Mouse (Mus musculus) yolk sac, embryonic 10.5 days (tissue): ENCODE measurements around the gene Tbcb.
A peak's percentile ranks its signal among the peaks of the same experiment; 100 is the strongest.
"Not testable (repeated sequence)": the region's sequence is repeated elsewhere in the genome, so short reads cannot be mapped to it uniquely, and the experiment has no call there.

Experiments used
- DNase-seq: peaks from one replicate; pipeline ENCODE4 v3.0.0-alpha.2; 2017; ENCODE audit warnings: low spot score

The Tbcb gene

GRCm38 (mm10) chr7:30231669-30232454 is at the start of gene Tbcb, which contains the start of gene Polr2i:
Tbcb (minus strand) TSS chr7:30232272.
Polr2i (plus strand) TSS chr7:30231948.
- peak; percentile 98 for DNase-seq

- DNase-seq, result no peak
These were observed 49.5 kb upstream of the Tbcb start for GRCm38 (mm10) chr7:30281522-30281921.

GRCm38 (mm10) chr7:30280670-30281138 is 48.6 kb upstream of the Tbcb start:
- peak; percentile 89 for DNase-seq

GRCm38 (mm10) chr7:30279951-30280669 is 48.0 kb upstream of the Tbcb start, which contains the start of the genes Thap8 and Wdr62:
Thap8 (plus strand) TSS chr7:30280094.
Wdr62 (minus strand) TSS chr7:30280419.
- peak; percentile 96 for DNase-seq

- no peak for DNase-seq
These were observed 47.5 kb upstream of the Tbcb start for GRCm38 (mm10) chr7:30279536-30279935.

- no peak for DNase-seq
These were observed 46.8 kb upstream of the Tbcb start for GRCm38 (mm10) chr7:30278911-30279310.

- DNase-seq, result no peak
These were observed 42.3 kb upstream of the Tbcb start for GRCm38 (mm10) chr7:30274383-30274782.

GRCm38 (mm10) chr7:30269641-30270040 is 37.6 kb upstream of the Tbcb start:
- no peak for DNase-seq

- no peak for DNase-seq
These were observed 34.7 kb upstream of the Tbcb start for GRCm38 (mm10) chr7:30266780-30267179.

- DNase-seq, result no peak
These were observed 33.9 kb upstream of the Tbcb start for GRCm38 (mm10) chr7:30265935-30266334.

- no peak for DNase-seq
These were observed 33.5 kb upstream of the Tbcb start for GRCm38 (mm10) chr7:30265531-30265930.

GRCm38 (mm10) chr7:30265041-30265440 is 33.0 kb upstream of the Tbcb start:
- peak; percentile 44 for DNase-seq

GRCm38 (mm10) chr7:30251956-30252954 is 20.2 kb upstream of the Tbcb start:
- no peak for DNase-seq

GRCm38 (mm10) chr7:30237374-30237773 is 5.3 kb upstream of the Tbcb start:
- not testable (repeated sequence) for DNase-seq

GRCm38 (mm10) chr7:30235625-30236024 is 3.6 kb upstream of the Tbcb start, which contains the start of gene Ovol3:
Ovol3 (minus strand) TSS chr7:30235725.
- no peak for DNase-seq

GRCm38 (mm10) chr7:30235091-30235490 is 3.0 kb upstream of the Tbcb start:
- no peak for DNase-seq

GRCm38 (mm10) chr7:30234276-30234858 is 2.3 kb upstream of the Tbcb start:
- no peak for DNase-seq

GRCm38 (mm10) chr7:30233387-30233786 is 1.3 kb upstream of the Tbcb start:
- DNase-seq, result no peak

- peak; percentile 45 for DNase-seq
These were observed 618 bp upstream of the Tbcb start for GRCm38 (mm10) chr7:30232631-30233148.

GRCm38 (mm10) chr7:30231328-30231668 is 774 bp downstream of the Tbcb start:
- DNase-seq, result no peak

- DNase-seq, result no peak
These were observed 7.9 kb downstream of the Tbcb start for GRCm38 (mm10) chr7:30224206-30224605.
